Mouse (Mus musculus): ENCODE measurements around the gene Olfr1358.
"Not testable (repeated sequence)": the region's sequence is repeated elsewhere in the genome, so short reads cannot be mapped to it uniquely, and the experiment has no call there.

Olfr1358 gene

DNA sequence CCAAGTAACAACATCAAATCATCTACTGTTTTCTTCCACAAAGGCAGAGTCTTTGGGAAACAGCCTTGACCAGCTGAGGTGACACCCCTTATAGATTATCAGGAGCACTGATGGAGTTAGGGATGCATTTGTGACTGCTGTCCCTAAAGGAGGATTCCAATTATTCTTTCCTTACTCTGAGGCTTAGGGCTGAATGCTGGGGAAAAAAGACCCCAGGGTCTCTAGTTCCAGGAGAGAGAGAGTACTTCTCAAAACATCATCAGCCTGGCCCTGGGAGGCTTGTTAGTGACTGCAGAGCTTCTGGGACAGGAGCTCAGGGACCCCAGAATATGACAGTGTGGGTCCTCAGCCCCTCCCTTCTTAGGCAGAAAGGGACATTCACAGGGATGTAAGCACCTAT is at the start of gene Olfr1358:
Olfr1358 (plus strand) TSS at position 301 of the 400 bp plus-strand sequence.
- DNase-seq (ENCODE audit: low spot score) = no peak

DNA sequence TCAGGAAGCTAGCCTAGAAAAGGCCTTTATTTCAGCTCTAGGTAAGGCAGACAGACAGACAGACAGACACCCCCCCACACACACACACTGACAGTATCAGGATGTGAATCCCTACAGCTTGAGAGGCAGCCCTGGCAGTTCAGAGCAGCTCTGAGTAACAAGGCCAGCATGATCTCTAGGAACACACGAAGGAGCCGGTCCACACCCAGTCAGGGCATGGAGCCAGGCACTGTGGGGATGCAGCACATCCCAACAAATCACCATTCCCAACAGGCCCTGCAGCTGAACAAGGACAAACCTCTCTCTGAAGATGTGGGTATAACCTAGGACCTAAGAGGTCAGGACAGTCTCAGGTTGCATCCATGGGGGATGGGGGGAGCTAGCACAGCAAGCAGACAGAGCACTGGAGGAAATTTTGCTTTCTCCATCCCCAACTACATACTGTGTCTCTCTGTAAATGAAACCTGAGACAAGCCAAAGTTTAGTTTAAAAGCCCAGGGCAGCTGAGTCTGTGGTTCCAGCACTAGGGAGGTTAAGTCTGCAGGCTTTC is 49.4 kb upstream of the Olfr1358 start:
- no peak for DNase-seq (ENCODE audit: low spot score)

DNA sequence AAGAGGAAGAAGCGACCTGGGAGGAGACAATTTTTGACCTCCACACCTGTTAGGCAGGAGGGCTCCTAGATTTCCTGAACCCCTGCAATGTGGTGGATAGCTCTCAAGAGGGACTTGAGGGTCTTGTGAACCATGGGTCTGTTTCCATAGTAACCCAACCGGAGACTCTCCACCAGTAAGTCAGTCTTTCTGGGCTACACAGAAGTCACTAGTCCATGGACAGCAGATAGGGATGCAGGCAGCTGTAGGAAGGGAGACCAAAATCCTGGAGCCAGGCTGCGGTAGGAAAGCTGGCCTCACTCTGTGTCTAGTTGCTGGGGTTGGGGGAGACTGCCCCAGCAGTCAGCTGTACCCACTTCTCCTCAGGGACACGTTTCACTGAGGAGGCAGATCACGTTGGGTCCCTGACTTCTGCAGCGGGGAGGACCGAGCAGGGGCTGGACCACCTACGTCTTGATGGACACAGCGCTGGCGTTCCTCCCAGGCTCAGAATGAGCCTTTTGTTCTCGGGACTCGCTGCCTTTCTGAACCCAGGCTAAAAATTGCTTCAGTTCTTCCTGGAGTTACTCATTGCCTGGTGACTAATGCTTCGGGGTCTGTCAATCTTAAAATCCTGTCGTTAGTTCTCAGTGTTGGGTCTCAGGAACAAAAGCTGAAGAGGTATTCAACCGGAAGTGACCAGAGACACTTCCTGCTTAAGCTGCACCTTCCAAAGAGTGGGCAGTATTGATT is 46.5 kb upstream of the Olfr1358 start:
- no peak for DNase-seq (ENCODE audit: low spot score)

DNA sequence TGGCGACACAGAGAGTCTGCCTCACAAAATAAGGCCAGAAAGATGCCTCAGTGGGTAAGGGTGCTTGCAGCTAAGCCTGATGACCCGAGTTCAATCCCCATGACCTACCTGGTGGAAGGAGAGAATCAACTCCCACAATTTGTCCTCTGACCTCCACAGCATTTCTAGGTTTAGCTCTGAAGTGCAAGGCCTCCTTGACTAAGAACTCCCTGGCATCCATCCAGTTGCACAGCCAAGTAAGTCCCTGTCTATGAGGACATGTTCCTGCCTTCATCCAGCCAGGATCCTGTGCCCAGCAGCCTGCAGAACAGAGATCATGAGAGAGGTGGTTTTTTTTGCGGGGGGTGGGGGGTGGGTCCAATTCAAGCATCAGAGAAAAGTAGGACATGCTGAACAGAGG is 45.2 kb upstream of the Olfr1358 start:
- DNase-seq (ENCODE audit: low spot score) = no peak

DNA sequence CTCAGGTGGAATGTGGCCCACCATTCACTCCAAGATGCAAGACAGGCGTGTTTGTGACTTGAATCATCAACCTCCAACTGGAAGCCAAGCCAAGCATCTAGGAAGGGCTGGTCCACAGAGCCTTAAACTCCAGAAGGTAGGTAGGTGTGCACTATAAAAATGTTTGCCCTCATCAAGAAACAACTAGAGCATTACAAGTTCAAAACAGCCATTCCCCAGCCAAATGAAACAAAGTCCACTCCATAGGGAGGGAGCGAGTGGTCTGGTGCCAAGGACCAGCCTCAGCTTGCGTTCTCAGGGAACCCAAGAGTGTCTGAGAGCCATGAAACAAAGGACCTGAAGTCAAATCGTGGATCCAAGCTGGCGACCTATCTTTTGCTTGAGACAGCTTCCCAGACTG is 43.8 kb upstream of the Olfr1358 start:
- no peak for DNase-seq (ENCODE audit: low spot score)

DNA sequence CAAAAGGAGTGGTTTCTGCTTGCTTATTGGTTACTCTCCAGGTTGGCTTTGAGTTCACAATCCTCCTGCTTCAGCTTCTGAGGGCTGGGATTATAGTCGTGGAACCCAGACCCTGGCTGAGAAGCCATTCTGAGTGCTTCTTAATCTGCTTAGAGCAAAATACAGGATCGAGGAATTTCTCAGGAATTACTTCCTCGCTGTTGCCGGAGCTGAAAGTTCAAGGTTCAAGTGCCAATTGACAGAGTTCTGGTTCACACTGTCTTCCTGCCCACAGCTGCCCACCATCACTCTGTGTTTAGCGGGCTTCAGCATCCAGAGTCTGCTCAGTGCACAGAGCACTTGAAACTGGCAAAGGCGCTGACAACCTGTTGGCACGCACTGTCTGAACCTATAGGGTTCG is 42.5 kb upstream of the Olfr1358 start:
- DNase-seq (ENCODE audit: low spot score) = no peak

DNA sequence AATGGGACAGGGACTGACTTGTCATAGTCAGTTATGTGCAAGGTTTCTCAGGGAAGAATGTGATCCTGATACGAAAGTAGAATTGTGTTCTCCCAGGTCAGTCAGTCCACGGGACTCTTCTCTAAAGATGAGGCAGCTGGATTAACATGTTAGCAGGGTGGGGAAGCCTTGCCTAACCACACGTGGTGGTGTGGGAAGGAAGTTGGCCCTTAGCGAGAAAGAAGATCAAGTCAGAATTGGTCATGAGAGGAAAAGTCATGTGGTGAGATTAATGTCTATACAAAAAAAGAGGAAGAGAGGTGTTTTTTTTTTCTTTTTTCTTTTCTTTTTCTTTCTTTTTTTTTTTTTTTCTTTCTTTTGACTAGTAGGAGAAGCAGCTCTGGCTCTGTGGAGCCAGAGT is 40.4 kb upstream of the Olfr1358 start:
- no peak for DNase-seq (ENCODE audit: low spot score)

DNA sequence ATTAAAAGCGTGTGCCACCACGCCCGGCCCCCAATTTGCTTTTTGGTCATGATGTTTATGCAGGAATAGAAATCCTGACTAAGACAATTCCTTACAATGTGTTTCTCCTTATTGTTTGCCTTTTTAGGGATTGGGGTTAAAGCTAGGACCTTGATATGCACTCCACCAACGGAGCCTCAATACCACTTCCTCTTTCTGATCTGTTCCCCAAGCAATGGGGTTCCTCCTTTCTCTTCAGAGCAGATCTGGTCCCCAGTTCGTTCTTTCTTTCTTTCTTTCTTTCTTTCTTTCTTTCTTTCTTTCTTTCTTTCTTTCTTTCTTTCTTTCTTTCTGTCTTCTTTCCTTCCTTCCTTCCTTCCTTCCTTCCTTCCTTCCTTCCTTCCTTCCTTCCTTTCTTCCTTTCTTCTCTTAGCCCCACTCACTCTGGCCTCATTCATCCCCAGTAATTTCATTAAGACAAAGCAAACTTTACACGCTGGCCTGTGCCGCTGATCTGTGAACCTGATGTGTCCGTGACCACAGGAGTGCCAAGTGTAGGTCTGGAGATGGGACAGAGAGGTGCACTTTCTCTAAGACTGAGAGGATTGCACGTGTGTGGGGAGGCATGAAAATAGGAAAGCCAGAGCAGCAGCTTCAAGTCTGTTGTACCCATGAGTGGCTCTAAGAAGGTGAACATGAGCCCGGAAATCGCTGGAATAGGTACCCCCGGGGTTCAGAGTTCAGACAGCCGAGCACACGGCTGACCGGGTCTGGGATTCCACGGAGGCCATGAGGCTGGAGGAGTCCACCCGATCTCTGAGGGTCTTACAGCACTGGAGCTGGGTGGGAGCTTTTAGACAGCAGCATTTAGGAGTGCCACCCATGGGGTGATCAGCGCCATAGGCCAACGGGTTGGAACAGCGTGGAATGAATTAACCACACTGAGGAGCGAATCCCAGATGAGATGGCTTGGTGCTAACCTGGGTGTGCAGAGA is 36.0 kb upstream of the Olfr1358 start:
- no peak for DNase-seq (ENCODE audit: low spot score)

DNA sequence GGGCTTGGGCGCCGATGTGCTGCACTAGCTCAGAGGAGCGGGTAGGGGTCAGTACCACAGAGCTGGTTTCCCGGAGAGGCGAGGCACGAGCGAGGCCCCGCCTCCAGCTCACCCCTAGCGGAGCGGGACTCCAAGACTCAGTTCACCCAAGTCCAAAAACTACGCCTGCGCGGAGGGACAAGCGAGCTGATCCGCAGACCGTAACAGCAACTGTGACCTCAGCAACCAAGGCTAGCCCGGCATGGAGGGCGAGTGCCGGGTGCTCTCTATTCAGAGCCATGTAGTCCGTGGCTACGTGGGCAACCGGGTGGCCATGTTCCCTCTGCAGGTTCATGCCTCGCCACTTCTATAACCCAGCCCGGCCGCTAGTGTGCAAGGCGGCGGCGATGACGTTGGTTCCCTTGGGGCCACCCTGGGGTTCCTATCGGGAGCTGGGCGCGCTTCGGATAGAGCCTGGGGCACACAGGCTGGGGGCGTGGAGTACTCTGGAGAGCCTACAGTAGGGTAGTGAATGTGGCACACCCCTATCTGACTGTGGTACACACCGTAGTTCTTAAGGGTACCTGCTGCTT is 35.2 kb upstream of the Olfr1358 start:
- DNase-seq (ENCODE audit: low spot score) = peak; percentile 71

DNA sequence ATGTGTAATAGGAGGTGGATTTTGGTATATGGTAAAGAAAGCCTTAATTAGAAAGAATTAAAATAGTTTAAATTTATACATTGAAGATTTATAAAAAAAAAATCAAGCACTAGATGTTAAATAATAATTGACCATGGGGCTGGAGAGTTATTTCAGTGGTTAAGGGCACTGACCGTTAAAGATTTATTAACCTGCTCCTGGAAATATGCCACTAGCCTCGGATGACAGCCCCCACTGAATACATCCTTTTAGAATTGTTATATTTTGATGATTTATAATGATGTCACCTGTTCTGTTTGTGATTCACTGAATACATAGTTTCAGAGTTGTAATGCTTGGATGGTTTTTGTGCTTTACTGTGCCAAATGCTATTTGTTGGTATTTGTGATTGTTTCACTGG is 31.9 kb upstream of the Olfr1358 start:
- DNase-seq (ENCODE audit: low spot score) = not testable (repeated sequence)

DNA sequence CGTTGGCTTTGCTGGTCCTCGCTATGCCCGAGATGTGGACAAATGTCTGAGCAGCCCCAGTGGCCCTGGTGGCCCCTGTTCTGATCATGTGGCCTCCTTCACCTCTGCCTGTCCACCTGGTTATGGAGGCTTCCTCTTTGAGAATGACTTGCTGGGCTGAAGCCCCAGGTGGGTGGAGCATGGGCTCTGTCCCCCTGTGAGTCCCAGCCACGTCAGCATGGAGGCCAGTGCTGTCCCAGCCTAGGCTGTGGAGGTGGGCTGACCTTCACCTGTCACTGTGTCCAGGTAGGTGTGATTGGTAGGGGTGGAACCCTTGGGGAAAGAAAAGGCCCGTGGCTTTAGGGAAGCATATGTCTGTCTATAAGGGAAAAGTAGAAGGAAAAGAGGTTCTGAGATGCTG is 30.4 kb upstream of the Olfr1358 start:
- no peak for DNase-seq (ENCODE audit: low spot score)

DNA sequence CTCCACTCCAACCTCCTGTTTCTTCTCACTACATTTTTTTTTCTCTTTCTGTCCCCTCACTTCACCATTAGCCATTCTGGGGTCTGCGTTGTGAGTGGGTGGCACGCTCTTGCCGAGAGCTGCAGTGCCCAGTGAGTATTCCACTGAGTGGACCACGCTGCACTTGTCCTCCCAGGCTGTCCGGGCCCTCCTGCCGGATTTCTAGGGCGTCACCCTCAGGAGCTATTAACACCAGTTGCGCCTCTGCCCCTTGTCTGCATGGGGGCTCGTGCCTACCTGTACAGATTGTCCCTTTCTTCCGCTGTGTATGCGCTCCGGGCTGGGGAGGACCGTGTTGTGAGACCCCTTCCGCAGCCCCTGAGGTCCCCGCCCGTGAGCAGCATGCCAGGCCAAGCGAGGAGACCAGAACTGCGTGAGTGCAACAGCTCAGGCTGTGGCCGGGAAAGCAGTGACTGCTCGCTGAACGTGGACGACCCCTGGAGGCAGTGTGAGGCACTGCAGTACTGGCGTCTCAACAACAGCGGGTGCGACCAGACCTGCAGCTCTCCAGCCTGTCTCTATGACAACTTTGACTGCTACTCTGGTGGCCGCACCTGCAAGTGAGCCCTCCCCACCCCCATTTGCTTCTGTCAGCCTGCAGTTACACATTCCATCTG is 29.7 kb upstream of the Olfr1358 start:
- peak; percentile 77 for DNase-seq (ENCODE audit: low spot score)

DNA sequence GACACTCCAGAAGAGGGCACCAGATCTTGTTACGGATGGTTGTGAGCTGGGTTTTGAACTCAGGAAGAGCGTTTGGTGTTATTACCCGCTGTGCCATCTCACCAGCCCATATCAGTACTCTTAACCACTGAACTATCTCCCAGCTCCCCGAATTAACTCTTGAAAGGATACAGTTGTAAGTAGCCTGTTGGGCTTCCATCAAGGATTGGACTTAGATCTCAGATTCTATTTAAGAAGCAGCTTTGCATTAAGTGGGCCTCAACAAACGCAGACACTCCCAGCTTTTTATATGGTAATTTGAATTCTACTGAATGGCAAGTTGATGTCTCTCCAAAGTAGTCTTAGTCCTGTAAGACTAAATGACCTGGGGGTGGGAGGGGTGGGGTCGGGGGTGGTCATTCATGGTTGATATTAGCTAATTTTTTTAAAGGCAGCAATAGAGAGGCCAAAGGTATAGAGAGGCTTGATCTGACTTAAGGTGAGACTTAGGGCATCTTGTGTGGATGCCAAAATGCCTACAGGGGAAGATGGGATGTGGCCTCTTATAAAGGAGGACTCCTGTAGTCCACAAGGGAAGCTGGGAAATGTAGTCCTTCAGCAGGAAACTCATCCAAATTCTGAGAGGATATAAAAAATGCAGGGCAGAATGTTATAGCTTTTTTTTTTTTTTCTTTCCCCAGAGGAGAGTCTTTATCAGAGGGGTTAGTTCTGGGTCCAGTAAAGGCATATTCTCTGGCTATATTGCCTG is 14.1 kb upstream of the Olfr1358 start:
- no peak for DNase-seq (ENCODE audit: low spot score)

DNA sequence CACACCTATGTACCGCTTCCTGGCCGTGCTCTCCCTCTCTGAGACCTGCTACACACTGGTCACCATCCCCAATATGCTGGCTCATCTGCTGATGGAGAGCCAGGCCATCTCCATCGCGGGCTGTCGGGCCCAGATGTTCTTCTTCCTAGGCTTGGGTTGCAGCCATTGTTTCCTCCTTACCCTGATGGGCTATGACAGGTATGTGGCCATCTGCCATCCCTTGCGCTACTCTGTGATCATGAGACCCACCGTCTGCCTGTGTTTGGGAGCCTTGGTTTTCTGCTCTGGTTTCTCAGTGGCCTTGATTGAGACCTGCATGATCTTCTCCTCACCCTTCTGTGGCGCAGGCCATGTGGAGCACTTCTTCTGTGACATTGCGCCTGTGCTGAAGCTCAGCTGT is 2.6 kb downstream of the Olfr1358 start:
- no peak for DNase-seq (ENCODE audit: low spot score)

DNA sequence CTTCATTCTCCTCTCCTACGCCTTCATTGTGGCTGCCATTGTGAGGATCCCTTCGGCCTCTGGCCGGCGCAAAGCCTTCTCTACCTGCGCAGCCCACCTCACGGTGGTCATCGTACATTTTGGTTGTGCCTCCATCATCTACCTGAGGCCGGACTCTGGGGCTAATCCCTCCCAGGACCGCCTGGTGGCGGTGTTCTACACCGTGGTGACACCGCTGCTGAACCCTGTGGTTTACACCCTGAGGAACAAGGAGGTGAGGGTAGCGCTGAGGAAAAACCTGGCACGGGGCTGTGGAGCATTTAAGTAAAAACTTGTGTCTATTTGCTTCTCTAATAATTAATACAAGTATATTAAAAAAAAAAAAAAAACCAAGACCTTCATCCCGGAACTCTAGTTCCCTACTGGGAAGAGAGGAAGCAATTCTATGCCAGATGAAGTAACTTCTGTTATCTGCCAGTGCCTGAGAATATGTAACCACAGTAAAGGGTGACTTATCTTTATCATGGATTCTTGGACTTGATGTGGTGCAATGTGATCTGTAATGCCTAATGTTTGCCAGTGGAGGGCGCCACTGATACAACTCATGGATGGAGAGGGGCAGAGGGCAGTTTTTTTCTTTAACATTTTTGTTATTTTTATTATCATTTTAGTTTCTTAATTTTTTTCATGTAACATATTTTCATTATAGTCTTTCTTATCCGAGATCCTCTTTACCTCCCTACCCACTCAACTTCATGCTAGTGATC is 3.2 kb downstream of the Olfr1358 start:
- peak; percentile 31 for DNase-seq (ENCODE audit: low spot score)

DNA sequence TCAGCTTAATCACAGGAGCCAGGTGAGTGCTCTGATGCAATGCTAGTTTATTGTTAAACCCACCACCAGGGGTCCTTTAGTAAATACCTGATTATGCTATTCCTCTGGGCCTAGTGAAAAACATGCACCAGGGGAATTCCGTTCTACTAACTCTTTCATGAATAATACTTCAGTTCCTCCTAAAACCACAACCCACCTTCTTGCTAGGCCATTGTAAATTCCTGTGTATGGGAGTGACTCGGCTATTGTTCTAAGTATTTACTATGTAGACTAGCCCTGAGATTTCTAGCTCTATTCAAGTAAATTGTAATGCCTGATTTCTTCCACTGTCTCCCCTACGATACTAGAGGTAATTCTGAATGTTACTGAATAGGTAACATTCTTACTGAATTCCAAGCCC is 7.8 kb downstream of the Olfr1358 start:
- DNase-seq (ENCODE audit: low spot score) = not testable (repeated sequence)

DNA sequence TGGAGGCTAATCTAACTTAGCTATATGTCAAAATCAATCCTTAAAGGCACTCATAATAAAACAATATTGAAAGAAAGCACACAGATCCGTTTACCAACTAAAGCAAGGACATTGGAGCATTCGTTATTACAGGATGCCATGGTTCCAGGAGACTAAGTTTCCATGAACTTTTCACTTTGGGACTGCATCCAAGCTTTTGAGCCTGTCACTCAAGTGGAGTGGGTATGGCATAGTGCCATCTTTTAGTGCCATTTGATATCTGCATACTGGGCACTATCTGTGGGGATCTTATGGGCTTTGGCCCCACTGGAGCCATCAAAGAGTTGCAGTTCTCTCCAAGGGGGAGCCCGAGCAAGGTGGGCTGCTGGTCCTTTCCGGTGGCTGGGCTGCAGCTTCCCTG is 8.3 kb downstream of the Olfr1358 start:
- no peak for DNase-seq (ENCODE audit: low spot score)

DNA sequence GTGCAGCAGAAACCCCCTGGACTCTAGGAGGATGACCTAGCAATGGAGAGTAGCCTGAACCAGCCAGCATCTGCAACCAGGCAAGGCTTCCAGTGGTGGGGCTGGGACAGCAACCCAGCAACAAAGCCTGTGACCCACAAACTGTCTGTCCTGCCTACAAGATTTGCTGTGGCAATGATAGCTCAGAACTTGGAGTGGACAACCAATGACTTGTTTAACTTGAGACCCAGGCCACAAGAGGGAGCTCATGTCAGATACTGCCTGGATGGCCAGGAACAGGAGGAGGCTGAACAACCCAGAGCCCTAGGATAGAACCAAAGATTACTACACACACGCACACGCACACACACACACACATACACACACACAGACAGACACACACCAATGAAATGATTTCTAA is 23.7 kb downstream of the Olfr1358 start:
- peak; percentile 28 for DNase-seq (ENCODE audit: low spot score)

DNA sequence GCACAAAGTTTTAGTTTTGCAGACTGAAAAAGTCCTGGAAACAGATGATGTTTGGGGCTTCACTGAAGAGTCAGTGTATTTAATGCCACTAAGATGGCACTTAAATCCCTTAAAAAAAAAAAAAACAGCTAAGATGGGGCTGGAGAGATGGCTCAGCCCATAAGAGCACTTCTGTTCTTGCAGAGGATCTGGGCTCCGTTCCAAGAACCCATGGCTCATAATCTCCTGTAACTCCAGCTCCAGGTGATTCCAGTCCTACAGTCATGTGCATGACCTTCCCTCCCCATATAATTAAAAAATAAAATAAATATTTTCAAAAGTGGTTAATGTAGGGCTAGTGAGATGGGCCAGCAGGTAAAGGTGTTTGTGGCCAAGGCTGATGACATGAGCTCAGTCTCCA is 47.8 kb downstream of the Olfr1358 start:
- no peak for DNase-seq (ENCODE audit: low spot score)

DNA sequence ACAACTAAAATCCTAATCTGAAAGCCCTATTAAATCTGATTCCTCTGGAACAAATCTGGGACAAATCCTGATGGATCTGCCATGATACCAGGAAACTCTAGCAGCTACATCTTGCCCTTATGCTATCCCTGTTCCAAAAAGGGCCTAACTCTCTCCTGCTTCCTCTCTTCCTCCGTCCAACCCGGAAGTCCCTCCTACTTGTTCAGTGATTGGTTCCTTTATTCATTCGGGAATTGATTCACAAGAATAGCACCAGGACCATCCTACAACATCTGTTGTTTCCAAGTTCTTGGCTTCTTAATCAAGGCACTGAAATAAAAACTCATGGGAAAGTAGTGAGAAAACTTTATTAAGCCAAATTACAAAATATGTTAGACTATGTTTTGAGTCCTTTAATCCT is 52.0 kb downstream of the Olfr1358 start:
- no peak for DNase-seq (ENCODE audit: low spot score)

DNA sequence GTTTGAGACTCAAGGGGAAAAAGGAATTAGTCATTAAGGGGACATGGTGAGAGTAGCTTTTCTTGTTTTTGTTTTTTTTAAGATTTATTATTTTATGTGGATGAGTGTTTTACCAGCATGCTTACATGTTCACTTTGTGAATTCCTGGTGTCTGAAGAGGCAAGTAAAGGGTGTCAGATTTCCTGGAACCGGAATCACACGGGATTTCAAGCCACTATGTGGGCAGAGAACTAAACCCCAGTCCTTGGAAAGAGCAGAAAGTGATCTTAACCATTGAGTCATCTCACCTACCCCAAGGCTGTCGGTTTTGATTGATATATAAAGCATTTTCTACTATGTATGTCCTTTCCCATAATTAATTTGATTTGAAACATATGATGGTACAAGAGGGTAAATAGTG is 52.5 kb downstream of the Olfr1358 start:
- DNase-seq (ENCODE audit: low spot score) = no peak
